Mouse (Mus musculus): ENCODE data around the gene Ints11. TPM values are rescaled to one million over a fixed set of nuclear protein-coding genes. Genes with fewer than 3 reads are reported as not detected.
A peak's percentile ranks its signal among the peaks of the same experiment; 100 is the strongest.

The Ints11 gene
- polyA plus RNA-seq, 2 experiments, result 57.4 to 63.7 TPM

DNA sequence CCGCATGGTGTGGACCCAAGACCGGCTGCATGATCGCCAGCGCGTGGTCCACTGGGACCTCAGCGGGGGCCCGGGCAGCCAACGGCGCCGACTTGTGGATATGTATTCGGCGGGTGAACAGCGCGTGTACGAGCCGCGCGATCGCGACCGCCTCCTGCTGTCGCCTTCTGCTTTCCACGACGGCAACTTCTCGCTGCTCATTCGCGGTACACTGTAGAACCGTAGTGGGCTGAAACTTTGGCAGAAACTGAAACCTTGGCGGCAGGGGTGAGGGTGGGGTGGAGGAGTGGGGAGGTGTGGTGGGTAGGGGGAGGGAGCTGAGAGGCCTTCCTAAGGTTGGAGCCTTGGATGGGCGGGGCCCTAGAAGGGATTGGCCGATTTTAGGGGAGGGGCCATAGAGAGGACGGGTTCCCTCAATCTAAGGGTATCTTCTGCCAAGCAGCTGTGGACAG is 28.3 kb upstream of the Ints11 start:
- peak overlapping the region; percentile 76 for H3K27ac ChIP-seq (replicated peaks; ENCODE audit: low read depth, low read length)
- WGBS, result 0% methylated on average over 32 of the region's 32 CpGs
- peak overlapping the region; percentile 68 for H3K4me2 ChIP-seq (replicated peaks; ENCODE audit: low read depth, low read length, severe bottlenecking)
- H3K36me3 ChIP-seq (ENCODE audit: control insufficient read depth, insufficient read depth, low read length), result peaks cover 21% of the 10 kb centered on the region
- H3K9ac ChIP-seq (ENCODE audit: low read depth, low read length, severe bottlenecking), result peak overlapping the region; percentile 62
- no peaks in the 10 kb centered on the region for H3K9me3 ChIP-seq (ENCODE audit: control insufficient read depth, low read length)
- no peaks in the 10 kb centered on the region for H3K27me3 ChIP-seq (ENCODE audit: control insufficient read depth, insufficient read depth, low read length)
- TF ChIP-seq POLR2A (IDR thresholded peaks at IDR 0.05; ENCODE audit: borderline replicate concordance, extremely low read depth, insufficient read depth, insufficient read length), result no peak
- peak overlapping the region; percentile 48 for H3K4me3 ChIP-seq (replicated peaks; ENCODE audit: low read length)
- DNase-seq (ENCODE audit: low spot score), result peak; percentile 79
- H3K4me1 ChIP-seq (ENCODE audit: control insufficient read depth, insufficient read depth, low read length), result peaks cover 24% of the 10 kb centered on the region
- ATAC-seq (ENCODE audit: low FRiP score, low read depth), result peak; percentile 50

DNA sequence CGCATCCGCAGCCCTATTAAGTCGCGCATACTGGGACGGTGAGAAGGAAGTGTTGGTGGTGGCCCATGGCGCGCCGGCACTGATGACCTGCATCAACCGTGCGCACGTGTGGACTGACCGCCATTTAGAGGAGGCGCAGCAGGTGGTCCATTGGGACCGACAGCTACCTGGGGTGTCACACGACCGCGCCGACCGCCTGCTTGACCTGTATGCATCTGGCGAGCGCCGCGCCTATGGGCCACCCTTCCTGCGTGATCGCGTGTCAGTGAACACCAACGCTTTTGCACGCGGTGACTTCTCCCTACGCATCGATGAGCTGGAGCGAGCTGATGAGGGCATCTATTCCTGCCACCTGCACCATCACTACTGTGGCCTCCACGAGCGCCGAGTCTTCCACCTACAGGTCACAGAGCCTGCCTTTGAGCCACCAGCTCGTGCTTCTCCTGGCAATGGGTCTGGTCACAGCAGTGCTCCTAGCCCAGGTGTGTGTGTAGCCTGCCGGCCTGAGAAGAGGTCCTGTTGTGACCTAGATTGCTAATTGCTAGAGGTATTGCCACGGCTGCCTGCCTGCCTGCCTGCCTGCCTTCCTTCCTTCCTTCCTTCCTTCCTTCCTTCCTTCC is 27.6 kb upstream of the Ints11 start:
- peak overlapping the region; percentile 68 for H3K4me2 ChIP-seq (replicated peaks; ENCODE audit: low read depth, low read length, severe bottlenecking)
- ATAC-seq (ENCODE audit: low FRiP score, low read depth) (no peak), DNase-seq (ENCODE audit: low spot score) (no peak)
- no peaks in the 10 kb centered on the region for H3K9me3 ChIP-seq (ENCODE audit: control insufficient read depth, low read length)
- peaks cover 24% of the 10 kb centered on the region for H3K4me1 ChIP-seq (ENCODE audit: control insufficient read depth, insufficient read depth, low read length)
- no peak overlapping the region for H3K4me3 ChIP-seq (replicated peaks; ENCODE audit: low read length)
- no peak overlapping the region for H3K27ac ChIP-seq (replicated peaks; ENCODE audit: low read depth, low read length)
- TF ChIP-seq POLR2A (IDR thresholded peaks at IDR 0.05; ENCODE audit: borderline replicate concordance, extremely low read depth, insufficient read depth, insufficient read length), result no peak
- H3K9ac ChIP-seq (ENCODE audit: low read depth, low read length, severe bottlenecking), result no peak overlapping the region
- no peaks in the 10 kb centered on the region for H3K27me3 ChIP-seq (ENCODE audit: control insufficient read depth, insufficient read depth, low read length)
- WGBS, result 48% methylated on average over 38 of the region's 38 CpGs
- H3K36me3 ChIP-seq (ENCODE audit: control insufficient read depth, insufficient read depth, low read length), result peaks cover 21% of the 10 kb centered on the region

DNA sequence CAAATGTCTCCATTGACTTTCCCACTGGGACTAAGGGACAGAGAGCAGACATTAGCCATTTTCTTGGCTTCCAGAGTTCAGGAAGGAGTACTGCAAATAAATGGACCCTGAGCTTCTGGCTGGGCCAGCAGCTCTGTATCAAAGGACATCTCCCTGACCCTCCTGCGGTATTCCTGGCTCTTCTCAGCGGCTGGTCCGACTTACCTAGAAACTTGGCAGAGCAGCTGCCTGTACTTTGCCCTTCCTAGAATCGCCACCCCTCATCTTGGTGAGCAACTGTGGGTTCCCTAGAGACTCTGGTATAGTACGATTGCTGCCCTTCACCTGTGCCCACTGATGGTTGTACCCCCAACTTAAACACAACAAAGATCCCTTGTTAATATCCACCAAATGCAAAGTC is 26.1 kb upstream of the Ints11 start:
- Histone ChIP-seq H3K4me2 (replicated peaks; ENCODE audit: low read depth, low read length, severe bottlenecking) (no peak overlapping the region), H3K27me3 (ENCODE audit: control insufficient read depth, insufficient read depth, low read length) (no peaks in the 10 kb centered on the region), H3K4me1 (ENCODE audit: control insufficient read depth, insufficient read depth, low read length) (peaks cover 28% of the 10 kb centered on the region), H3K9ac (ENCODE audit: low read depth, low read length, severe bottlenecking) (no peak overlapping the region), H3K4me3 (replicated peaks; ENCODE audit: low read length) (no peak overlapping the region), H3K9me3 (ENCODE audit: control insufficient read depth, low read length) (no peaks in the 10 kb centered on the region), H3K27ac (replicated peaks; ENCODE audit: low read depth, low read length) (no peak overlapping the region), H3K36me3 (ENCODE audit: control insufficient read depth, insufficient read depth, low read length) (peaks cover 21% of the 10 kb centered on the region)
- DNase-seq (ENCODE audit: low spot score) (no peak), ATAC-seq (ENCODE audit: low FRiP score, low read depth) (no peak)
- no peak for TF ChIP-seq POLR2A (IDR thresholded peaks at IDR 0.05; ENCODE audit: borderline replicate concordance, extremely low read depth, insufficient read depth, insufficient read length)
- WGBS, result 94% methylated on average over 5 of the region's 5 CpGs

DNA sequence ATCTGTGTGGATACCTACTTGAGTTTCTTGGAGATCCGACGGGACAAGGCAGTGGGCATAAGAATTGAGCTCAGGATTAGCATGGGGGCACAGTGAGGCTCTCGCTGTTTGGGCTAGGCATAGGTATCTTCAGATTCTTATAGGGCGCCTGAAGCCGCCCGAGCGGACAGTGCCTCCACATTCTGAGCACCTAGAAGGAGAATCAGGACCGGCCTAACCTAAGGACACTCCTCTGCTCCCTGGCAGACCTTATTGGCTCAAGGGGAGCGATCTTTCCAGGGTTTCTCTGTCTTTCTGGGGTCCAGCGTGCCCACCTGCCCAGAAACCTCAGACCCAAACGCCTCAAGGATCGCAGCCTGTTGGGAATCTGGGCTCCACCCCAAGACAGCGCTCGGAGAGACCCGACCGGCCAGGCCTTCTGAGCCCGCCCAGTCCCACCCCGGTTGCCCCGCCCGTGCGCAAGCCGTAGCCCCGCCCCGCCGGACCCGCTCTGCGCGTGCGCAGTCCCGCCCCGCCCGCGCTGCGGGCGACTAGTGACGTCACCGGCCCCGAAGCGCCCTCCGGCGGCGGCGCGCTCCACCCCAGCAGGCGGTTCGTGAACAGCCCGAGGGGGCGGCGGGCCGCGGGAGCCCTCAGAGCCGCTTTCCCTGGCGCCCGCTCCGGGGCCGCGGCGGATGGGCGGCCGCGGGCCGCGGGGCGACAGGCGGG is 22.3 kb upstream of the Ints11 start, which contains the start of gene Dvl1:
TSS of gene Dvl1 (plus strand) at position 532 of the 708 bp plus-strand sequence.
- Histone ChIP-seq H3K4me1 (ENCODE audit: control insufficient read depth, insufficient read depth, low read length) (peaks cover 12% of the 10 kb centered on the region; the same call in 1 of the 2 replicates), H3K27ac (replicated peaks; ENCODE audit: low read depth, low read length) (0 out of 2 replicates have a peak within 1 kb of the TSS, but pooled peaks have one; percentile 38), H3K36me3 (ENCODE audit: control insufficient read depth, insufficient read depth, low read length) (peaks cover 16% of the 10 kb centered on the region), H3K9ac (ENCODE audit: low read depth, low read length, severe bottlenecking) (peak within 1 kb of the TSS; percentile 76), H3K27me3 (ENCODE audit: control insufficient read depth, insufficient read depth, low read length) (no peaks in the 10 kb centered on the region), H3K4me2 (replicated peaks; ENCODE audit: low read depth, low read length, severe bottlenecking) (peak within 1 kb of the TSS; percentile 92), H3K4me3 (replicated peaks; ENCODE audit: low read length) (peak within 1 kb of the TSS; percentile 76), H3K9me3 (ENCODE audit: control insufficient read depth, low read length) (no peaks in the 10 kb centered on the region)
- DNase-seq (ENCODE audit: low spot score) (peak; percentile 82), ATAC-seq (ENCODE audit: low FRiP score, low read depth) (peak; percentile 92)
- 3% methylated on average over 47 of the region's 65 CpGs for WGBS
- 0 out of 2 replicates have a peak, but pooled peaks have one; percentile 53 for TF ChIP-seq POLR2A (IDR thresholded peaks at IDR 0.05; ENCODE audit: borderline replicate concordance, extremely low read depth, insufficient read depth, insufficient read length)

DNA sequence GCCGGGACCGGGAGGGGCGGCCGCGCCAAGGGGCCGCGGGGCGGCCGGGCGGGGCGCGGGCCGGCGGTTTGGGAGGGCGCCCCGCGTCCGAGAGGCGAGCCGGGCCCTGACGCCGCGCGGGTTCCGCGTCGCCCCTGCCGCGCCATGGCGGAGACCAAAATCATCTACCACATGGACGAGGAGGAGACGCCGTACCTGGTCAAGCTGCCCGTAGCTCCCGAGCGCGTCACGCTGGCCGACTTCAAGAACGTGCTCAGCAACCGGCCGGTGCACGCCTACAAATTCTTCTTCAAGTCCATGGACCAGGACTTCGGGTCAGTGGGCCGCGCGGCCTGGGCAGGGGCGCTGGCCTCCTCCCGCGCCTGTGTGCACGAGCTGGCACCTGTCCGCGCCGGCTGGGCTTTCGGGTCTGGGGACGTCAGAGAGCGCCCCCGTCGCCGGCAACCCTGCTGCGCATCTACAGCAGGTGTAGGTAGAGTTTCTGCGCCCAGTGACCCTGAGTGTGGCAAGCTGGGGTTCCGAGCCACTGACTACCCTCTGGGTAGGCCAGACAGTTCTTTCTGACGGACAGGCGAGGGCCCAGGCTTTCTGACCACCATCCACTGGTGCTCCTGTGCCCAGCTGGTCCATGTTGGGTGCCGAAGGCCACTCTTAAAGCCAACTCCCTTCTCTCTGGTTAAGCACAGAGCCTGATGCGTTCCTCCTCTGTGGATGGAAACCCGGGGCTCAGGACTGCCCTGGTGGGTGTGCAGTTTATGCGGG is 21.6 kb upstream of the Ints11 start:
- DNase-seq (ENCODE audit: low spot score) (no peak), ATAC-seq (ENCODE audit: low FRiP score, low read depth) (no peak; the same call in none of the 2 replicates)
- Histone ChIP-seq H3K9ac (ENCODE audit: low read depth, low read length, severe bottlenecking) (peak overlapping the region; percentile 76), H3K27ac (replicated peaks; ENCODE audit: low read depth, low read length) (0 out of 2 replicates have a peak overlapping the region, but pooled peaks have one; percentile 38), H3K36me3 (ENCODE audit: control insufficient read depth, insufficient read depth, low read length) (peaks cover 16% of the 10 kb centered on the region), H3K4me3 (replicated peaks; ENCODE audit: low read length) (peak overlapping the region; percentile 76), H3K4me1 (ENCODE audit: control insufficient read depth, insufficient read depth, low read length) (peaks cover 12% of the 10 kb centered on the region; the same call in 1 of the 2 replicates), H3K4me2 (replicated peaks; ENCODE audit: low read depth, low read length, severe bottlenecking) (peak overlapping the region; percentile 92), H3K27me3 (ENCODE audit: control insufficient read depth, insufficient read depth, low read length) (no peaks in the 10 kb centered on the region), H3K9me3 (ENCODE audit: control insufficient read depth, low read length) (no peaks in the 10 kb centered on the region)
- no peak for TF ChIP-seq POLR2A (IDR thresholded peaks at IDR 0.05; ENCODE audit: borderline replicate concordance, extremely low read depth, insufficient read depth, insufficient read length)
- WGBS, result 3% methylated on average over 41 of the region's 69 CpGs
